Mouse (Mus musculus) neural tube, embryonic 14.5 days (tissue): ENCODE measurements around the gene Ctsz. TPM values are rescaled to one million over a fixed set of nuclear protein-coding genes. Genes with fewer than 3 reads are reported as not detected.

Source experiments
- ATAC-seq: fragments of 200-750 bp; cut with Nextera tagmentation; 2 replicates; pipeline ENCODE4 v1.8.0; 2017; ENCODE audit warnings: low read depth, mild to moderate bottlenecking, moderate TSS enrichment, moderate library complexity
- H3K27ac ChIP-seq: fragments of 300-500 bp; sonication (generic); 2 replicates; pipeline ENCODE4 v1.5.1; 2014; ENCODE audit warnings: low read depth, mild to moderate bottlenecking, control low read depth, low read length, moderate library complexity, mixed read lengths
- H3K27me3 ChIP-seq: fragments of 300-500 bp; sonication (generic); 2 replicates; pipeline ENCODE4 v1.6.1; 2014; ENCODE audit warnings: low read length; ENCODE audit not compliant: control insufficient read depth, insufficient read depth
- H3K36me3 ChIP-seq: fragments of 300-500 bp; sonication (generic); 2 replicates; pipeline ENCODE4 v1.6.1; 2014; ENCODE audit warnings: low read length, mixed read lengths; ENCODE audit not compliant: control insufficient read depth, insufficient read depth
- H3K4me1 ChIP-seq: fragments of 300-500 bp; sonication (generic); 2 replicates; pipeline ENCODE4 v1.6.1; 2014; ENCODE audit warnings: low read length; ENCODE audit not compliant: control insufficient read depth, insufficient read depth
- H3K4me2 ChIP-seq: fragments of 300-500 bp; sonication (generic); 2 replicates; pipeline ENCODE4 v1.6.1; 2014; ENCODE audit warnings: mild to moderate bottlenecking, low read depth, low read length, control low read depth
- H3K4me3 ChIP-seq: fragments of 300-500 bp; sonication (generic); 2 replicates; pipeline ENCODE4 v1.5.1; 2014; ENCODE audit warnings: low read depth, low read length, control low read depth, mixed read lengths
- H3K9ac ChIP-seq: fragments of 300-500 bp; sonication (generic); replicated peaks from 2 replicates; pipeline ENCODE4 v1.6.1; 2014; ENCODE audit warnings: low read depth, mild to moderate bottlenecking, control low read depth, low read length, mixed read lengths
- H3K9me3 ChIP-seq: fragments of 300-500 bp; sonication (generic); 2 replicates; pipeline ENCODE4 v1.6.1; 2016; ENCODE audit warnings: low read length; ENCODE audit not compliant: control insufficient read depth
- WGBS: fragments of 180-500 bp; shearing (Covaris S2); extraction: QIAGEN DNeasy Blood & Tissue Kit; methylation state at CpG from one replicate; pipeline ENCODE4 v1.1.7; 2014; 5-methylcytosine and 5-hydroxymethylcytosine counted together
- polyA plus RNA-seq: library from polyadenylated mRNA; unstranded; fragments of >200 nt; fragmentation: Nextera tagmentation; extraction: Ambion mirVana; gene quantifications from 2 replicates; pipeline ENCODE4 v1.2.1, GENCODE M21; 2014

The Ctsz gene
- polyA plus RNA-seq, 1 experiment from 2014 or later: 58.2 TPM

GRCm38 (mm10) chr2:174445018-174445417 is 6.2 kb upstream of the Ctsz start:
- WGBS: 82% methylated on average over 6 of the region's 6 CpGs

GRCm38 (mm10) chr2:174444359-174444758 is 5.5 kb upstream of the Ctsz start:
- no peaks in the 10 kb centered on the region for H3K4me1 ChIP-seq
- WGBS: 93% methylated on average over 7 of the region's 7 CpGs

More at GRCm38 (mm10) chr2:174445018-174445417, 6.2 kb upstream of the Ctsz start:
- Histone ChIP-seq H3K4me1 (no peaks in the 10 kb centered on the region), H3K4me2 (no peak overlapping the region), H3K27me3 (no peaks in the 10 kb centered on the region), H3K9ac (no peak overlapping the region), H3K36me3 (no peaks in the 10 kb centered on the region), H3K4me3 (no peak overlapping the region), H3K27ac (no peak overlapping the region), H3K9me3 (no peaks in the 10 kb centered on the region)
- no peak for ATAC-seq

GRCm38 (mm10) chr2:174443046-174443445 is 4.2 kb upstream of the Ctsz start:
- no peak overlapping the region for H3K9ac ChIP-seq
- no peak overlapping the region for H3K27ac ChIP-seq
- H3K4me1 ChIP-seq: peaks cover 4% of the 10 kb centered on the region; the same call in 1 of the 2 replicates
- no peaks in the 10 kb centered on the region for H3K36me3 ChIP-seq
- H3K27me3 ChIP-seq: no peaks in the 10 kb centered on the region
- H3K9me3 ChIP-seq: no peaks in the 10 kb centered on the region
- no peak overlapping the region for H3K4me3 ChIP-seq
- H3K4me2 ChIP-seq: no peak overlapping the region
- no peak for ATAC-seq
- 56% methylated on average over 2 of the region's 2 CpGs for WGBS

More at GRCm38 (mm10) chr2:174444359-174444758, 5.5 kb upstream of the Ctsz start:
- no peak for ATAC-seq
- Histone ChIP-seq H3K27ac (no peak overlapping the region), H3K36me3 (no peaks in the 10 kb centered on the region), H3K27me3 (no peaks in the 10 kb centered on the region), H3K4me3 (no peak overlapping the region), H3K9me3 (no peaks in the 10 kb centered on the region), H3K4me2 (no peak overlapping the region), H3K9ac (no peak overlapping the region)

GRCm38 (mm10) chr2:174442460-174442859 is 3.6 kb upstream of the Ctsz start:
- Histone ChIP-seq H3K4me3 (no peak overlapping the region), H3K27me3 (no peaks in the 10 kb centered on the region), H3K9ac (no peak overlapping the region), H3K36me3 (no peaks in the 10 kb centered on the region), H3K4me2 (no peak overlapping the region), H3K4me1 (peaks cover 6% of the 10 kb centered on the region; the same call in 1 of the 2 replicates), H3K9me3 (no peaks in the 10 kb centered on the region), H3K27ac (no peak overlapping the region)
- 79% methylated on average over 9 of the region's 9 CpGs for WGBS
- no peak for ATAC-seq

GRCm38 (mm10) chr2:174441898-174442297 is 3.1 kb upstream of the Ctsz start:
- H3K4me3 ChIP-seq: no peak overlapping the region
- H3K36me3 ChIP-seq: no peaks in the 10 kb centered on the region
- ATAC-seq: no peak
- 89% methylated on average over 4 of the region's 4 CpGs for WGBS
- H3K9ac ChIP-seq: no peak overlapping the region
- peaks cover 6% of the 10 kb centered on the region; the same call in 1 of the 2 replicates for H3K4me1 ChIP-seq
- H3K9me3 ChIP-seq: no peaks in the 10 kb centered on the region
- H3K4me2 ChIP-seq: no peak overlapping the region
- H3K27ac ChIP-seq: no peak overlapping the region
- no peaks in the 10 kb centered on the region for H3K27me3 ChIP-seq

GRCm38 (mm10) chr2:174439961-174440360 is 1.1 kb upstream of the Ctsz start:
- H3K9ac ChIP-seq: no peak overlapping the region
- H3K4me2 ChIP-seq: no peak overlapping the region
- WGBS: 83% methylated on average over 9 of the region's 9 CpGs
- H3K4me3 ChIP-seq: no peak overlapping the region
- H3K27ac ChIP-seq: no peak overlapping the region
- ATAC-seq: no peak
- H3K9me3 ChIP-seq: no peaks in the 10 kb centered on the region
- H3K4me1 ChIP-seq: peaks cover 6% of the 10 kb centered on the region; the same call in 1 of the 2 replicates
- H3K36me3 ChIP-seq: no peaks in the 10 kb centered on the region
- no peaks in the 10 kb centered on the region for H3K27me3 ChIP-seq

GRCm38 (mm10) chr2:174439450-174439838 is 605 bp upstream of the Ctsz start:
- H3K4me1 ChIP-seq: peaks cover 6% of the 10 kb centered on the region; the same call in 1 of the 2 replicates
- no peaks in the 10 kb centered on the region for H3K27me3 ChIP-seq
- no peaks in the 10 kb centered on the region for H3K9me3 ChIP-seq
- WGBS: 41% methylated on average over 5 of the region's 5 CpGs
- no peak overlapping the region for H3K4me3 ChIP-seq
- no peak overlapping the region for H3K4me2 ChIP-seq
- no peak overlapping the region for H3K9ac ChIP-seq
- ATAC-seq: no peak
- H3K27ac ChIP-seq: no peak overlapping the region
- H3K36me3 ChIP-seq: no peaks in the 10 kb centered on the region

GRCm38 (mm10) chr2:174438181-174438580 is 658 bp downstream of the Ctsz start:
- Histone ChIP-seq H3K9ac (peak overlapping the region; percentile 43), H3K27me3 (no peaks in the 10 kb centered on the region), H3K36me3 (no peaks in the 10 kb centered on the region), H3K9me3 (no peaks in the 10 kb centered on the region), H3K27ac (no peak overlapping the region), H3K4me3 (peak overlapping the region; percentile 37), H3K4me2 (peak overlapping the region; percentile 62), H3K4me1 (peaks cover 6% of the 10 kb centered on the region; the same call in 1 of the 2 replicates)
- ATAC-seq: peak; percentile 23; the same call in 1 of the 2 replicates
- 69% methylated on average over 11 of the region's 11 CpGs for WGBS

- no peak overlapping the region for H3K27ac ChIP-seq
Measured at GRCm38 (mm10) chr2:174437697-174437982, 1.2 kb downstream of the Ctsz start.

More at GRCm38 (mm10) chr2:174437697-174437982, 1.2 kb downstream of the Ctsz start:
- H3K27me3 ChIP-seq: no peaks in the 10 kb centered on the region
- WGBS: 95% methylated on average over 4 of the region's 4 CpGs
- peaks cover 6% of the 10 kb centered on the region; the same call in 1 of the 2 replicates for H3K4me1 ChIP-seq
- no peaks in the 10 kb centered on the region for H3K36me3 ChIP-seq
- H3K4me3 ChIP-seq: no peak overlapping the region
- H3K4me2 ChIP-seq: peak overlapping the region; percentile 62
- no peak overlapping the region for H3K9ac ChIP-seq
- no peak for ATAC-seq
- no peaks in the 10 kb centered on the region for H3K9me3 ChIP-seq
